Mouse (Mus musculus) right cerebral cortex, postnatal 25 days (tissue): Measurements from ENCODE around the gene Ttc3.

Experiments
- DNase-seq: peaks from one replicate; pipeline ENCODE4 v3.0.0; 2022

The Ttc3 gene

DNA sequence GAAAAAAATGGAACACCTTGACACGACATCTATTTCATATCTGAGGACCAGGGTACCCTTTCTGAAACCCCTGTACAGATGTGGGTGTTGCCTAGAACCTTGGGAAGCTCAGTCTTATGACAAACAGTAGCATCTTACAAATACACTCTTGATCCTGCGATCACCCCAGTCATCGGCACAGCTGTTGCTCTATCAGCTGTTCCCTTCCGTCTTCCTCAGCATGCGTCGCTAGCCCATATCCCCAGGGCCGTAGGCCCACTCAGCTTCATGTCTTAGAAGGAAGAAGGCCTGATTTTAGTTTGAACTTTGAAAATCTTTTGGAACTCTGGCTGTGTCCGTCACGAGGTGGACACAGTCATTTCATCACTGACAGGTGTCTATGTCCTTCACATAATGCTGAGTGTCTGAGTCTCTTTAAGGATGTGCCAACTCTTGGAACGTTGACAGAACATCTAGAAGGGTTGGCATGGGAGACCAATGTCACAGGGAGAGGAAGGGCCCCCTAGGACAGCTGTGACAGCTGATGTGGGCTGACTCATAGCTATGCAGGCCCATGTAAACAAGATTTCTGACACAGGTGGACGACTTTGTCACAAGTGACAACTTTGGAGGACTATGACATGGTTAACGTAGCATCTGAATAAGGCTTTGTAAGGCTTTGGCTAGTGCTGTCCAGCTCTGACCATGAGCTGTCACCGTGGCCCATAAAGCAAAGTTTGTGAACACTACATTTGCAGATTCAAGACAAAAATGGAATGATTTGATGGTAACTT, 9.7 kb upstream of the Ttc3 start:
- no peak for DNase-seq

DNA sequence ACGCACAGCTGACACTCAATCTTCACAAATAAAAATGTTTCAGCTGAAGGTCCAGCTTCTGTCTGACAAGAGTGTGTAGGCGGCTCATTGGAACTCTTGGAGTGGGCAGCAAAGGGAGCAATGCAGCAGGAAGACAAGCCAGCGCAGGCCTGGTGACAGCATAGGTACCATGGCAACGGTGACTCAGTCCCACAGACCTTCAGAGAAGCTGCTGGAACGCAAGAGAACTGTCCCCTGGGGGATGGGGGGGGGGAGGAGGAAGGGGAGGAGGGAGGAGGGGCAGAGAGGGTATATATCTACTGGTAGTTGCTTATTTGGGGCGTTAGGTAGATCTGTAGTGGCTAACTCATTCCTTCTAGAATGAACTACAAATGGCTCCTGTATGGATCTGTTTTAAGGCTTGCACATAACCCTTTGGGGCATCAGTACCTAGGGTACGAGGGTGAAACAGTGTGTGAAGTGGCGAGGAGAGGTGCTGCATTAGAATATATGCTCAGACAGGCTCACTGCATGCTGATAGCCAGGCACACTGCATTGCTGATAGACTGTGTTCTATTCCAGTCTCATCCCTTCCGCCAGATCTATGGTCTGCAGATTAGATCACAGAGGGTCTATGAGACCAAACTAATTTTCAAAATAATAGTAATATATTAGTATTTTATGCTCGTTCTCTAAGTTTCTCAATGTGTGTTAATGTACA, 8.1 kb upstream of the Ttc3 start:
- peak; percentile 81 for DNase-seq

GRCm38 (mm10) chr16:94363814-94364213, 6.6 kb upstream of the Ttc3 start:
- no peak for DNase-seq

- DNase-seq, result no peak
These were observed 5.0 kb upstream of the Ttc3 start for GRCm38 (mm10) chr16:94365435-94365834.

DNA sequence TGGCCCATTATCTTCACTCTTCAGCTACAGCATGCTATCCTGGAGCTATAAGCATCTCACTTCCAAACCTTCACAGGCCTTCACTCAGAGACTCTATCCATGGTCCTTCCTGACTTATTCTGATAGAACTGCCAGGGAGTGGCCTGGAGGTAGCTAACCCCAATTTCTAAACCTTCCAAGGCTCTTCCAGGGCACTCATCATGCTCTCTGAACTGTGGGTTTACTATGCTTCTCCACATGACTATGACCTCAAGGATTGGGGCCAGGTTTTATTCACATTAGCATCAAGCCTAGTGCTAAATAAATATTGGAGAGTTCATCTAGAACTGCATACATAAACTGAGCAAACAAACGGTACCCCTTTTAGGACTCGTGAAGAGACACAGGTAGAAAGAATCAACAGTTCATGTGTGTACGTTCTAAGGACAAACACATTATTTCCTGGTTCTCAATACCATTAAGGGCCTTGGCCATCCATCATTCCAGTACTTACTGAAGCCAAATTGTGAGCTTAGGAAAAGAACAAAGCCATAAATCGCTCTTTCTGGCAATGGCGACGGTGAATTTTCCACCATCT, 734 bp upstream of the Ttc3 start:
- no peak for DNase-seq

GRCm38 (mm10) chr16:94370915-94371300, 490 bp downstream of the Ttc3 start:
- DNase-seq, result peak; percentile 72

DNA sequence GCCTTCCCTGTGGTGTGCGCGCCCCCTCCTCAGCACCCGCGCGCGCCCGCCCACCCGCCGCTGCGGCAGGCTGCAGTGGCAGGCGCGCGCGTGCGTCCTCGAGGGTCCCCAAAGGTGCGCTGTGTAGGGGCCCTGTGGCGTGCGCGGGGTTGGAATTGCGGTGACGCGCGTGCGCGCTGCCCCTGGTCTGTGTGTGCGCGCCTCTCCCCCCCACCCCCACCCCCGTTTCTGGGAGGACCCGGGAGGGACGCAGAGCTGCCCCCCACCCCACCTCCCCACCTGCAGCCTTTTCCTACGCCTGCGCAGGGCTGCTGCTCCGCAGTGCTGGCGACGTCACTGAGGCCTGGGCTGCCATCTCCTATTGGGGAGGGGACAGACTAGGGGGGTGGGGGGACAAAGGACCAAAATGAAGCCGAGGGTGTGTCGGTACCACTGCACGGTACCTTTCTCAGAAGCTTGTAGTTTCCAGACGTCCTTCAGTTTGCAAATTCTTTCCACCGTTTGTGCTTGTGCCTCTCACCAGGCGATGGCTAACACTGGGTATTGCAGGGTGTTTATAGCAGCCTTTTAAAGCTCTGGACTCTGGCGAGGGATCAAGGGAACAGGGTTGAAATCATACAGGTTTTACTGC, 998 bp downstream of the Ttc3 start, which contains the start of gene Pigp:
Pigp (minus strand) TSS at position 542 of the 631 bp plus-strand sequence.
- no peak for DNase-seq

GRCm38 (mm10) chr16:94379386-94379785, 9.0 kb downstream of the Ttc3 start:
- DNase-seq, result no peak

- no peak for DNase-seq
These were observed 12.9 kb downstream of the Ttc3 start for GRCm38 (mm10) chr16:94383277-94383676.

GRCm38 (mm10) chr16:94387690-94388089, 17.3 kb downstream of the Ttc3 start:
- DNase-seq, result no peak

- DNase-seq, result no peak
These were observed 21.9 kb downstream of the Ttc3 start for GRCm38 (mm10) chr16:94392299-94392698.

DNA sequence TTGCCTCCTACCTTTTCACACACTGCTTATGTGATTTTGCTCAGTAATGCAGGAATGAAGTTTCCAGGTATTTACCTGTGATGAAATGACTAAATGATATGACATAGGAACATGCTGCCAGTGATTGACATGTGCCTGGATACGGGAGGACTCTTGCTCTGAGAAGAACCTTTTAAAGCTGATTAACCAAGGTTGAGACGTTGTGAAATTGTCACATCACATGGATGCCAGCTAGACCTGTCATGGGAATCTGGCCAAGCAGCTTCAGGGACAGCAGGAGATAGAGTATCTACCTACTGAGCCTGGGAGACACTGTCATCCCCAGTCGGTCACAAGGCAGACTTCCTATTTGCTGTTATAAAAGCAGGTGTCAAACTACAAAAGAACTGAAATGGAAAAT, 24.6 kb downstream of the Ttc3 start:
- DNase-seq, result no peak

DNA sequence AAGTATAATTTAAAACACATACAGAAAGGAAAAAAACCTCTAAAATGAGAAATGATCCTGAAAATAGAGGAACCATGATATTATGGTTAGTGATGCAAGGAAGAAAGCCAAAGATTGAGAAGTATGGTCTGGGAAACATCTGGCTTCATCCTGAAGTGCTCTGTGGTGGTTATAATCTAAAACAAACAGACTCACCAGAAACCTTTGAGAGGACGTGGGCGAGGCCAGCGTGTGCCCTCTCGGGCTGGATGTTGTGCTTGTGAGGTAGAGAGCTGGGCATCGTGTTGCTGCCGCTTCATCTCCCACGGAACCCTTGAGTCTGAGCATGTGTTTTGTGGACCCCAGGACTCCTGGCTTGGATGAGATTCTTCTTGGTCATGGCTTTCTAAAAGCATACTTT, 26.2 kb downstream of the Ttc3 start:
- no peak for DNase-seq

- no peak for DNase-seq
These were observed 28.7 kb downstream of the Ttc3 start for GRCm38 (mm10) chr16:94399141-94399540.

GRCm38 (mm10) chr16:94401636-94402035, 31.2 kb downstream of the Ttc3 start:
- no peak for DNase-seq

DNA sequence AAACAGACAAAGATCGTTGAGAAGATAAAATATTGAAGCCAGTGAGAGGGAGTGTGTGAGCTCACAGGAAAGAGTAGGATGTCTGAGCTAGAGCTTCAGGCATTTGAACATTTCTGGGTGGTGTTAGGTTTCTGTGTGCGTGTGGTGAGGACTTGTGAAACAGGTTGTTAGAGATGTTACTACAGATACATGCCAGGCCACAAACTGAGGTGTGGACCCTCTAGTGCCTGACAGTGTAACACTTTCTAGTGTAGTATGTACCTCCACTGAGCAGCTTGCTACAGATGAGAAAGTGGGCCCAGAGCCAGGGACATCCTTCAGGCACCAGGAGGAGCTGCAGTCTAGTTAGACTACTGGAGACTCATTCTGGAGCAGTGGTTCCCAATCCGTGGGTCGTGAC, 31.8 kb downstream of the Ttc3 start:
- DNase-seq, result no peak

DNA sequence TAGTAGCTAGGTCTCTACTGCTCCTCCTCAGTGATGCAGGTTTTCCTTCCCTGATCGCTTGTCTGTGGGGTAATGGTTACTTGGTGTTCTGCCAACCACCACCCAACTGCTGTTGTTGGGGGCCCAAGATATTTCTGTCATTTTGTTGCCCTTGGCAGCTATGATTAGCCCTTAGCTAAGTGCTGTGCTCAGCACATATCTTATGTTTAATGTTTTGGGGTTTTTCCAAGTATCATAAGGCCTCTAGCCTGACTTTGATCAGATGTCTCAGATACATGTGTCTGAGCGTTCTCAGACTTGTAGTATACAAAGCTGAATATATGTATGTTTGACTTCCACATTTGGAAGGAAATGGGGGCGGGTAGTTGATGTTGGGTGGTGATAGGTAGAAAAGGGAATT, 40.9 kb downstream of the Ttc3 start:
- no peak for DNase-seq

DNA sequence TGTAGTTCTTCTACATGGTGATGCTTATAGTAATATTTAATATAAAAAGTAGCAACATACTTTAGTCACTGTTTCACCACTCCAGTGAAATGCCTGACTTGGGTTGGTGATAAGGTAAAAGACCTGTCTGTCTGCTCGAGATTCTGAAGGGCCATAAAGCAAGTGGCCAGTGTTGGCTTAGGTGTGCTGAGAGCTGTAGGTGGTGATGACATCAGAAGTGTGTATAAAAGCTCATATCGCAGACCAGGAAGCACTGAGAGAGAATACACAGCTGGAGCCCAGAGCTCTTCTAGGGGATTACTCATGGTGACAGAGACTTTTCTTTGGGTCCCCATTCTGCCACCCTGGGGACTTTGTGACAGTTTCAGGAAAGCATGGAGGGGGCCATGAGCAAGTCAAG, 41.8 kb downstream of the Ttc3 start:
- DNase-seq, result no peak

DNA sequence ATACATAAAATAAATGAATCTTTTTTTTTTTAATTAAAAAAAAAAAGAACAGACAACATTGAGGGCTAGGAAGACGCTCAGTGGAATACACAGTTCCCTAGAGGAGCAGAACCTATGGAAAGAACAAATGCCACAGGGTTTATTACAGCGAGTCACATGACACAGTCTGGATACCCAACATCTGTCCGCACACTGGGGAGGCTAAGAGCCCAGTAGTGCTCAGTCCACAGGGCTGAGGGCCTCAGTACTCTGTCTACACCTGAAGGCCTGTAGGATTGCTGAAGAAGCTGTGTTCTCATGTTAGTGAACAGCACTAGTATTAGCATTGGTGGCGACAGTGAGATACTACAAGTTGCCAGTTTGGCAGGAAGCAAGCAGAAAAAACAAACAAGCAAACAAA, 42.3 kb downstream of the Ttc3 start:
- no peak for DNase-seq

GRCm38 (mm10) chr16:94414151-94414550, 43.7 kb downstream of the Ttc3 start:
- no peak for DNase-seq

DNA sequence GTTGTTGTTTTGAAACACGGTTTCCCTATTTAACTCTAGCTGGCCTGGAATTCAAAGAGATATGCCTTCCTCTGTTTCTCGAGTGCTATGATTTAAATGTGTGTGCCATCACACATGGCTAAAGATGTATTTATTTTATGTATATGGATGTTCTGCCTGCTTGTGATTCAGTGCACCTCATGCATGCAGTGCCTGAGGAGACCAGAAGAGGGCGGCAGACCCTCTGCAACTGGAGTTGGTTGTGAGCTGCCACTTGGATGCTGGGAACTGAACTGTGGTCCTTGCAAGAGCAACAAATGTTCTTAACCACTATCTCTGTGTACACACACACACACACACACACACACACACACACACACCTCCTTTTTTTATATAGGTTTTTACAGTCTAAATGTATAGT, 50.1 kb downstream of the Ttc3 start:
- no peak for DNase-seq

GRCm38 (mm10) chr16:94428948-94429347, 58.5 kb downstream of the Ttc3 start:
- DNase-seq, result no peak

DNA sequence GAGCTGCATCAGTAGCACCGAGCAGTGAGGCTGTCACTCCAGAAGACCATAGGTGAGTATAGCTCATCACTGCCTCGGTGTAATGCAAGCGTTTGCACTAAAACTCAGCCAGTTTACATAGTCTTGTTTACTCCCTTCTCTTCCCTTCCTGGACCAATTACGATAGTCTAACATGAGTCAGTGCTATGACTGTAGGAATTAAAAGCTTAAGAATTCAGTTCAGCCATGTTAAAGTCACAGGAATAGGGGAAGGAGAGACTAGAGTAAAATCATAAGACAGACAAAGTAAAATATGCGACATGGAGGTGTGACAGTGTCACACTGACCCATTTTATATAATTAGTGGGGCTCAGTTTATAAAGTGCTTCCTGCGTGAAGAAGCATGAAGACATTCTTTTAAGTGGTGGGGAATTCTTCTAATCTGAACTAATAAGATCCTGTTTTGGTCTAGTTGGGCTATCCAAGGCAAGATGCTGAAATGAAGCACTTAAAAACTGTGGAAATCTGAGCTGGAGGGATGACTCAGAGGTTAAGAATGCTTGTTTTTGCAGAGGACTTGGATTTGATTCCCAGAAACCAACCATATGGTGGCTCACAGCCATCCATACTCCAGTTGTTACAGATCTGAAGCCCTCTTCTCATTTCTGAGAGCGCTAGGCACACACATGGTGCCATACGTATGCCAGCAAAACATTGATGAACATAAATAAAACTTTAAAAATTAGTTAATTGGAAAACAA, 65.2 kb downstream of the Ttc3 start:
- DNase-seq, result no peak
